Mouse (Mus musculus) brain, embryonic 14.5 days (tissue): ENCODE measurements at regions not wholly inside any gene's neighbourhood (a gene's known extent, or its start where the extent isn't known, plus 50 kb on each side); places are given as distances from the start of the nearest gene placed in this dataset.

ENCODE experiments used
- DNase-seq: peaks from one replicate; pipeline ENCODE4 v3.0.0-alpha.2; 2011; ENCODE audit warnings: low read depth
- CTCF ChIP-seq: fragments of 200-500 bp; IDR thresholded peaks from 2 replicates; pipeline ENCODE4 v1.5.1; 2012; ENCODE audit warnings: inconsistent platforms, mild to moderate bottlenecking, moderate library complexity, borderline replicate concordance; ENCODE audit not compliant: insufficient read depth, insufficient read length; ENCODE audit errors: extremely low read depth
- POLR2A ChIP-seq: fragments of 200-500 bp; IDR thresholded peaks from 2 replicates; pipeline ENCODE4 v1.6.1; 2012; ENCODE audit warnings: mild to moderate bottlenecking, inconsistent platforms, borderline replicate concordance; ENCODE audit not compliant: poor library complexity, insufficient read depth, insufficient read length, severe bottlenecking; ENCODE audit errors: extremely low read depth

DNA sequence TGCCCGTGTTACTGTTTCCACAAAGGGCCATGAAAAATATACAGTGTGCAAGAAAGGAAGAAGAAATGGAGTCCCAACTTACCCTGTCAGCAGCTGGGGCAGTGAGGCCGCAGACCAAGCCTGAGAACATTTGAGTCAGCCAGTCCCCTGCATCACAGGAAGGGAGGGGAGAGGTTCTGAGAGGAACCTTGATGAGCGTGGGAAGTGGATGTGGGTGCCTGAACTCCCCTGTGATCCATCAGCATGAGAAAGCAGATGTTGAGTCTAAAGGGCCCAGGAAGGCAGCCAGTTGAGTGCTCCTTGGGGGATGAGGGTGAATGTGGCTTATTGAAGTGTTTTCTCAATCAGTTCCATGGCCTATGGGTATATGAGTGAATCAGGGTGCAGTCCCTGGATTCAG lies 122.8 kb downstream of the Fam43a start:
- no peak for TF ChIP-seq POLR2A
- no peak for TF ChIP-seq CTCF

DNA sequence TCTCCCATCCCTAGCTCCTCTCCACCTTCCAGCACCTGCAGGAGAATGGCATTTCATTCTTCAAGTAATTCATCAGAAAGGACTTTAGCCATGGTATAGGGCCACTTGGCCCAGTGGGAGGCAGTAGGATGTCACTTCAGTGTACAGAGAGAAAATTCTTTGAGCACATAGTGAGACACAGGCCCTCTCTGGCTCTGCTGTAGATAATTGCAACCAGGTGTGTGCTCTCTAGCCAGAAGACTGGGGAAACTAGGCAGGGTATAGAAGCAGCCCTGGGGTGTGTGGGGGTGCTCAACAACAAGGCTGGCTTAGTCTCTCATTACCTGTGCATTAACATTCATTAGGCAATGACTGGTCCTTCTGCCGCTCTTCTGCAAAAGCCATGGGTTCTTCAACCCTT lies 125.1 kb downstream of the Fam43a start:
- TF ChIP-seq CTCF (no peak), POLR2A (no peak)
- no peak for DNase-seq

More for the DNA sequence above, 122.8 kb downstream of the Fam43a start:
- no peak for DNase-seq

DNA sequence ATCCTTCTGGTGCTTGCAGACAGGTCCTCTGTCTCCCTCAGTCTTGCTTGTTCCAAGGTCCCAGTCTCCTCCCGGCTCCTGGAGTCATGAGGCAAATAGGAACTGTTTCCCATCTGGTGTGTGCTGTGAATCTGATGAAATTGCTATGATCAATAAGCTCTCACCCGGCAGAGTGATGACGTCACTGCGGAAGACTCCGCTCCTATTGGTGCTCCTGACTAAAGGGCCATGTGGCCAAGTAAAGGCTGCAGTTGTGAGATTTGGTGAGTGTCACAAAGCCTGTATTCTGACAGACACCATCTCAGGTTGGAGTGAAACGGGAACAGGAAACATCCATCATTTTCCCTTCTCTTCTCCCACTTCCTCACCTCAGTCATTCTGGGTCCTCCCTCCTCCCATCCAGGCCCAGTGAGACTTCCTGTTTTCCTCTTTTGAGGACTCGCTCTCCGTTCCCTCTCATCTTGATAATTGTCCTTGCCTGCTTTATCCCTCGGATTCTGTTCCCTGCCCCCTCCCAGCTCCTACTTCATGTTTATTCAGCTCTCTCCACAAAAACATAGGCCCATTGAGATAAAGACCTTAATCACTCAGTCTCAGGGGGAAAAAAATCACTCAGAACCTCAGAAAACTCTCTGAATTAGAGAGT lies 133.4 kb downstream of the Fam43a start:
- DNase-seq: peak; percentile 51
- TF ChIP-seq CTCF: no peak

DNA sequence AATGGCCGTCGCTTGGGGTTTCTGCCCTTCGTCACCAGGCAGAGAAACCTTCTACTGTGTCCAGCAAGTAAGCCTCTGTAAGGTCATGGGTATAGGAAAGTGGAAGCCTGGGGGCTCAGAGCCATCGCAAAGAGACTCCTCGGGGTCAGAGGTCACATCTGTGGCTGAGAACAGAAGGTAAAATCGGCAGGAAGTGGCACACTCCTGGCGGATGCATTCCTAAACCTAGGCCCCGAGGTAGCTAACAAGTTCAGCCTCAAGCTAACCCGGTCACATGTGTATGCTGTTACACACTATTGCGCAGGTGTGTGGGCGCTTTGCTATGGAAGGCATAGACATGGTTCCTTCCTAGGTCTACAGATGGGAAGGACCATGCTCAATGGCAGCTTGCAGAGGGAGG lies 134.0 kb downstream of the Fam43a start:
- no peak for DNase-seq
- TF ChIP-seq CTCF (no peak), POLR2A (no peak)

DNA sequence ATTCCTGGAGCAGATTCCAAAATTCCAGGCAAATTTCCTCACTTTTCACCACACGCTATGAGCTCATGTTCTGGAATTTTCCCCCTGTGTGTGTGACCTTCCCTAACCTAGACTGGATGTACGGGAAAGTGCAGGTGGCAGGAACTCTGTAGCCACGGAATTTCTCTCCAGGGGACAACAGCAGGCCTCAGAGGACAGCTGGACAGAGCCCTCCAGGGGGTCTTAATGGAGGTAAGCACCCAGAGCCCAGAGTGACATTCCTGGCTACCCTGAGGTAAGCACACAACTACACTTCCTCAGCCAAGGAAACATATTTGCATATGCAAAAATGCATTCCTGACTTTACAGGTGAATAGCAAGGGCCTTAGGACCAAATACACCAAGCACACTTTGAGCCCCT lies 135.8 kb downstream of the Fam43a start:
- DNase-seq: no peak
- TF ChIP-seq CTCF: no peak
- no peak for TF ChIP-seq POLR2A

DNA sequence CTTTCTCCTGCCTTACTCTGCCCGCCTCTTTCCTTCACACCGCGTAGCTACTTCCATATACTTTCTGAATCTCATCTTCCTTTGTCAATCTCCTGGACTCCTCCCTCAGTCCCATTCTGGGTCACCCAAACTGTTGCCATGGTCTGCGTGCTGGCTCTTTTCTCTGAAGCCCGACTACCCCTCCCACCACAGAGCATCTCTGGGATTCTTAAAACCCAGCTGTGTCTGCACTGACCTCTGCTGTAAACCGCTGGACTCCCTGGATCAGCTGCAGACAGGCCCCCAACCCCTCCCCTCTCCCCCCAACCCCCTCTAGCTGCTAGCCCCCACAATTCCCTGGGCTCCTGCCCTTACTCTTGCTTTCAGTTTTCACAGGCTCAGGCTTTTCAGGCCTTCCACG lies 136.4 kb downstream of the Fam43a start:
- DNase-seq: no peak

DNA sequence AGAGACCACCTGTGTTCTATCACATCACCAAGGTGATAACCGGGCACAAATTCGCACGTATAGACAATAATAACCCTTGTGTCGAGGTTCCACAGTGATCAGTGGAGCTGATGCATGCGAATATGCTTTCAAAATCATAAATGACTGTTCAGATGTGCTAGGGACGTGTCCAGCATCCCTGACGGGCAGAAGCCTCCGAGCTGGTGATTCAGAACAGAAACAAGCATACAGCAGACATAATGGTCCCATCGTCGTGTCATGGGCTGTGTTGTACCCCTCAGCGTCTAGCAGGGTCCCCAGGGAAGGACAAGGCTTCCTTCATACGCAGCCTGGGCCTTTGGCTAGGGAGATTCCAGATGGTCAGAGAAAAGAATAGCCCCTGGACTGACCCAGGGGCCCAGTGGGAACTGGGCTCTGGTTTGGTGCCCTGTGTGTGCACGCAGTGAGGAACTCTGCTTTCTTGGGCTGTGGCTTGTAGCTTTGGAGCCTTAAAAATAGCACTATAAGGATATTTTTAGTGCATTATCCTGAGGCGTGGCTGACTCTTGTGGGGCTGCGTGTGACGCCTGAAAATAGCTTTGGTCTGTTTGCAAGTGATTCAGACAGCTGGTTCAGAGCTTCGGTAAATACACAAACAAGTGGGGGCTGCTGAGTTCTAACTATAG lies 137.3 kb downstream of the Fam43a start:
- no peak for TF ChIP-seq CTCF
- TF ChIP-seq POLR2A: no peak
- no peak for DNase-seq

More for the DNA sequence above, 136.4 kb downstream of the Fam43a start:
- TF ChIP-seq CTCF: no peak
- no peak for TF ChIP-seq POLR2A

DNA sequence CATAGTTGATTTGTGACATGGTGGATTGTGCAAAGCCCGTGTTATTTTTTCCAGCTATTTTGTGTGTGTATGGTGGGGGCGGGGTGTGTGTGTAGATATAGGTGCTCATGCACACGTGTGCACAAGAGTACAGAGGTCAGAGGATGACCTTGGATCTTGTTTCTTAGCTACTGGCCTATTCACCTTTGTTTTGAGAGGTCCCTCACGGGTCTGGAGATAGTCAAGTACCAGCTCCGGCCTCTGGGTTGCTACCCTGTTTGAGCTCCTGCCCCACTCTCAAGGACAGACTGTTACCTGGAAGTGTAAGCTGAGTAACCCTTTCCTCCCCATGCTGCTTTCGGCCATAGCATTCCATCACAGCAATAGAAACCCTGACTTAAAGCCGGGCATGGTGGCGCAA lies 138.0 kb downstream of the Fam43a start:
- TF ChIP-seq POLR2A (no peak), CTCF (no peak)
- DNase-seq: no peak

DNA sequence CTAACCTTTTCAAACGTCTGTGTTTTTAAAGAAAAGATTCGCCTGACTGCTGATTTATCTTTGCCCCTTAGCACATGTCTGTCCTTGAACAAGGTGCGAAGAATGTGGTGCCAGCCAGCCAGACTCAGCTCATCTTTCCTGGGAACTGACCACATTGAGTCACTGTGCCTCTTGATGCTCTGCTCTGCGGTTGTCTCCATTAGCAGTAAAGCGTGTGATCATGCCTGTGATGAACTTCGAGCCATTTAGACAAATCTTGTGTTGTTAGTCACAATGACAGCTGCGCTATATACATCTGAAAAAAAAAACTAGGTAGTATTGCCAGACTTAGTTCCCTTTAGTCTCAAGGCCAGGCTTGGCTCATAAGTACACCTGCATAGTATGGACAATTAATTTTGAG lies 140.1 kb downstream of the Fam43a start:
- DNase-seq: no peak
- TF ChIP-seq POLR2A (no peak), CTCF (no peak)

DNA sequence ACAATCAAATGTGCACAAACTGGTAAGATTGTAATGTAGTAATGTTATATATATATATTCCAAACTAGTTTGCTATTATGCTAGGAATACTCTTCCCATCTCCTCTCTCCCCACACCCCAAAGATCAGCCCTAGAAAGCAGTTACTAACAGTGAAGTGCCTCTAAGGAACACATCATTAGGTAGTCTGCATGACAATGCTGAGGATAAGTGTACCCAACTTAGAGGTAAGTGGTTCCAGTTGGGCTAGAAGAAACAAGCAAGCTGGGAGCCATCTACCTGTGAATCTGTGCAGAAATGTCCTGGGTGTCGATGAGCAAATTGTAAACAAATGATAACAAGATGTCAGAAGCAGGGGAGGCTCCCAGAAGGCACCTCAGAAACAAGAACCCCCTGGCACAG lies 141.7 kb downstream of the Fam43a start:
- TF ChIP-seq POLR2A (no peak), CTCF (no peak)
- no peak for DNase-seq

DNA sequence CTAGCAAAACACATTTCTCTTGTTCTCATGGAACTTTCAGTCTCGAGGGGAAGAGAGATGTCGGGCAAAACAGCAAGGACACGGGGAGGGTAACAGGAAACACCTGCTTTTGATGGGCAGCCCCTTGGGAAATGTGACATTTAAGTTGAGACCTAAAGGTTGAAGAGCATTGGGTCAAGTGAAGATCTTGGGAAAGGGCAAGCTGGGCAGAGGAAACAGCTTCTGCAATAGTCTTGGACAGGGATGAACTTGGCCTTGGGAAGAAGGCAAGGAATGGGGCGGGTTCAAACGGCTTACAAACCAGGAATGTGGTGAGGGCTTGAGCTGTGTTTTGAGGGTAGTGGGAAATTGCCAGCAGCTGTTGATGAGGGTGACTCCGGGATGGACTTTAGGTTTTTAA lies 143.0 kb downstream of the Fam43a start:
- DNase-seq: no peak
- TF ChIP-seq CTCF (no peak), POLR2A (no peak)

DNA sequence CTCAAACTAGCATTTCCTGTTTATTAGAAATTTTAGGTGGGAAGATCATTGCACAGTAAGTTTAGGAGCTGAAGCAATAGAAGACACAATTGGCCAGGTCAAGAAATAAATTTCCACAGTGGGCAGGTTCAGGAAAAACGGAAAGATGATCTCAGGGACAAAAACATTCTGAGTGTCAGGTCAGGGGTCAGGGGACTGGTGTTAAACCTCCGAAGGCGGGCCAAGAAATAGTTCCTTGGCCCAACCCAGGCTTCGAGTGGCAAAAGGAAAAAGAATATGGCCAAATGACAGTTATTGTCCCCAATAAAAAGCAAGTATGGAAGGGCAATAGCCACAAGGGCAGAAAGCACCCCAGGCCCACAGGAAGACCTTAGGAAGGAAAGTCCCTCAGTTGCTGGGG lies 144.0 kb downstream of the Fam43a start:
- no peak for TF ChIP-seq POLR2A
- no peak for TF ChIP-seq CTCF
- no peak for DNase-seq
